Mouse (Mus musculus) right cerebral cortex, postnatal 36 days (tissue): Measurements from ENCODE around the gene H2-K1.
"Not testable (repeated sequence)": the region's sequence is repeated elsewhere in the genome, so short reads cannot be mapped to it uniquely, and the experiment has no call there.

Source experiments
- DNase-seq, 2 experiments: peaks; one replicate each; pipeline ENCODE4 v3.0.0; 2022; ENCODE audit warnings: low spot score in 2 of 2, mixed read lengths in 1 of 2

H2-K1 gene

GRCm38 (mm10) chr17:33954646-33955554 is 45.2 kb downstream of the H2-K1 start:
- DNase-seq: no peak

GRCm38 (mm10) chr17:33953961-33954565 is 46.1 kb downstream of the H2-K1 start:
- no peak for DNase-seq

GRCm38 (mm10) chr17:33953310-33953709 is 46.8 kb downstream of the H2-K1 start:
- DNase-seq: no peak

- DNase-seq: no peak
Measured at GRCm38 (mm10) chr17:33952879-33953278, 47.3 kb downstream of the H2-K1 start.

GRCm38 (mm10) chr17:33952015-33952414 is 48.1 kb downstream of the H2-K1 start:
- DNase-seq: not testable (repeated sequence)

- DNase-seq: peak; percentile 74 to 76
Measured at GRCm38 (mm10) chr17:33951021-33951946, 48.9 kb downstream of the H2-K1 start, which contains the start of gene B3galt4. Gene B3galt4 (minus strand): TSS chr17:33951488.

- DNase-seq: no peak
Measured at GRCm38 (mm10) chr17:33950131-33950625, 50.0 kb downstream of the H2-K1 start.

- no peak for DNase-seq
Measured at GRCm38 (mm10) chr17:33948905-33949537, 51.1 kb downstream of the H2-K1 start.

- DNase-seq: no peak
Measured at GRCm38 (mm10) chr17:33948090-33948904, 51.9 kb downstream of the H2-K1 start.

- DNase-seq: no peak
Measured at GRCm38 (mm10) chr17:33947430-33948089, 52.6 kb downstream of the H2-K1 start.
